Mouse (Mus musculus) thymus, postnatal 10 days (tissue): Measurements from ENCODE around the gene Dstyk.

Experiments used
- DNase-seq, 2 experiments: peaks; one replicate each; pipeline ENCODE4 v3.0.0; 2021; ENCODE audit warnings: low spot score in 2 of 2

Gene Dstyk

GRCm38 (mm10) chr1:132388813-132389803, 28.2 kb upstream of the Dstyk start:
- DNase-seq, result no peak

- DNase-seq, result peak; percentile 28 to 41
These were observed 27.3 kb upstream of the Dstyk start for GRCm38 (mm10) chr1:132389886-132390585.

- DNase-seq, result peak in 1 of 2 experiments; percentile 20
These were observed 26.4 kb upstream of the Dstyk start, which contains the start of gene Tmcc2 for GRCm38 (mm10) chr1:132390691-132391579. Tmcc2 (minus strand) TSS chr1:132391281.

- DNase-seq, result peak in 1 of 2 experiments; percentile 14
These were observed 25.8 kb upstream of the Dstyk start for GRCm38 (mm10) chr1:132391580-132392022.

- DNase-seq, result no peak
These were observed 24.5 kb upstream of the Dstyk start for GRCm38 (mm10) chr1:132392872-132393271.

- no peak for DNase-seq
These were observed 20.6 kb upstream of the Dstyk start for GRCm38 (mm10) chr1:132396705-132397104.

- DNase-seq, result no peak
These were observed 16.8 kb upstream of the Dstyk start for GRCm38 (mm10) chr1:132400538-132400937.

GRCm38 (mm10) chr1:132401843-132402242, 15.5 kb upstream of the Dstyk start:
- no peak for DNase-seq

GRCm38 (mm10) chr1:132410657-132411056, 6.7 kb upstream of the Dstyk start:
- DNase-seq, result no peak

GRCm38 (mm10) chr1:132416244-132416942, 962 bp upstream of the Dstyk start:
- DNase-seq, result no peak

GRCm38 (mm10) chr1:132416943-132417290, 438 bp upstream of the Dstyk start:
- no peak for DNase-seq

- no peak for DNase-seq
These were observed 2.9 kb downstream of the Dstyk start for GRCm38 (mm10) chr1:132420206-132420605.

- no peak for DNase-seq
These were observed 3.3 kb downstream of the Dstyk start for GRCm38 (mm10) chr1:132420662-132421061.

- DNase-seq, result no peak
These were observed 5.7 kb downstream of the Dstyk start for GRCm38 (mm10) chr1:132422912-132423696.

GRCm38 (mm10) chr1:132425600-132425999, 8.2 kb downstream of the Dstyk start:
- DNase-seq, result no peak

- no peak for DNase-seq
These were observed 13.5 kb downstream of the Dstyk start for GRCm38 (mm10) chr1:132430818-132431217.

- no peak for DNase-seq
These were observed 14.4 kb downstream of the Dstyk start for GRCm38 (mm10) chr1:132431716-132432115.

GRCm38 (mm10) chr1:132433349-132433748, 16.0 kb downstream of the Dstyk start:
- DNase-seq, result no peak

- no peak for DNase-seq
These were observed 16.7 kb downstream of the Dstyk start for GRCm38 (mm10) chr1:132434032-132434431.

- no peak for DNase-seq
These were observed 19.1 kb downstream of the Dstyk start for GRCm38 (mm10) chr1:132436320-132436958.
